Mouse (Mus musculus) cerebellum, postnatal 4 days (tissue): ENCODE measurements at regions not wholly inside any gene's neighbourhood (a gene's known extent, or its start where the extent isn't known, plus 50 kb on each side); places are given as distances from the start of the nearest gene placed in this dataset.

Experiments
- DNase-seq, 2 experiments: peaks; one replicate each; pipeline ENCODE4 v3.0.0; 2022; ENCODE audit warnings: low spot score in 2 of 2, mixed read lengths in 1 of 2

GRCm38 (mm10) chr13:107540784-107541634, 503.2 kb upstream of the Smim15 start:
- peak in 1 of 2 experiments; percentile 49 for DNase-seq

GRCm38 (mm10) chr13:107540305-107540704, 503.9 kb upstream of the Smim15 start:
- no peak for DNase-seq

- DNase-seq: no peak
Observed at GRCm38 (mm10) chr13:107539867-107540266, 504.4 kb upstream of the Smim15 start.

- DNase-seq: no peak
Observed at GRCm38 (mm10) chr13:107539326-107539725, 504.9 kb upstream of the Smim15 start.

GRCm38 (mm10) chr13:107535213-107535612, 509.0 kb upstream of the Smim15 start:
- DNase-seq: no peak

GRCm38 (mm10) chr13:107533323-107533722, 510.9 kb upstream of the Smim15 start:
- DNase-seq: no peak

GRCm38 (mm10) chr13:107531528-107531927, 509.6 kb upstream of the Kif2a start:
- DNase-seq: no peak

- DNase-seq: no peak
Observed at GRCm38 (mm10) chr13:107531026-107531425, 509.1 kb upstream of the Kif2a start.

- no peak for DNase-seq
Observed at GRCm38 (mm10) chr13:107530392-107530791, 508.5 kb upstream of the Kif2a start.

- DNase-seq: no peak
Observed at GRCm38 (mm10) chr13:107528724-107529456, 507.0 kb upstream of the Kif2a start.

GRCm38 (mm10) chr13:107522942-107523341, 501.0 kb upstream of the Kif2a start:
- DNase-seq: no peak

GRCm38 (mm10) chr13:107514236-107514635, 492.3 kb upstream of the Kif2a start:
- DNase-seq: no peak

- DNase-seq: no peak
Observed at GRCm38 (mm10) chr13:107513274-107514146, 491.6 kb upstream of the Kif2a start.

- DNase-seq: no peak
Observed at GRCm38 (mm10) chr13:107507336-107507735, 485.4 kb upstream of the Kif2a start.

GRCm38 (mm10) chr13:107506832-107507231, 484.9 kb upstream of the Kif2a start:
- DNase-seq: no peak

GRCm38 (mm10) chr13:107505318-107505717, 483.4 kb upstream of the Kif2a start:
- no peak for DNase-seq

- no peak for DNase-seq
Observed at GRCm38 (mm10) chr13:107502261-107502660, 480.3 kb upstream of the Kif2a start.

- DNase-seq: no peak
Observed at GRCm38 (mm10) chr13:107500776-107501489, 479.0 kb upstream of the Kif2a start.

GRCm38 (mm10) chr13:107499296-107499695, 477.4 kb upstream of the Kif2a start:
- no peak for DNase-seq

GRCm38 (mm10) chr13:107495161-107495732, 473.3 kb upstream of the Kif2a start:
- no peak for DNase-seq

- DNase-seq: peak in 1 of 2 experiments; percentile 68
Observed at GRCm38 (mm10) chr13:107493765-107494164, 471.8 kb upstream of the Kif2a start.
